Mouse (Mus musculus): ENCODE measurements at regions not wholly inside any gene's neighbourhood (a gene's known extent, or its start where the extent isn't known, plus 50 kb on each side); places are given as distances from the start of the nearest gene placed in this dataset.
A peak's percentile ranks its signal among the peaks of the same experiment; 100 is the strongest.

- no peak for DNase-seq (ENCODE audit: extremely low spot score in 1 of 2, low spot score in 2 of 2)
- intact Hi-C loops (cut with DNase I): no loop called here
Measured at GRCm38 (mm10) chr5:101326122-101326521, 338.7 kb downstream of the Nkx6-1 start.

GRCm38 (mm10) chr5:101323041-101323950 is 341.5 kb downstream of the Nkx6-1 start:
- DNase-seq (ENCODE audit: extremely low spot score in 1 of 2, low spot score in 2 of 2): no peak
- intact Hi-C loops (cut with DNase I): no loop called here

- no peak for DNase-seq (ENCODE audit: extremely low spot score in 1 of 2, low spot score in 2 of 2)
- intact Hi-C loops (cut with DNase I): no loop called here
Measured at GRCm38 (mm10) chr5:101299986-101300385, 364.8 kb downstream of the Nkx6-1 start.

GRCm38 (mm10) chr5:101298411-101298810 is 366.4 kb downstream of the Nkx6-1 start:
- intact Hi-C loops (cut with DNase I): no loop called here

GRCm38 (mm10) chr5:101297511-101298102 is 367.2 kb downstream of the Nkx6-1 start:
- DNase-seq (ENCODE audit: extremely low spot score in 1 of 2, low spot score in 2 of 2): no peak
- intact Hi-C loops (cut with DNase I): no loop called here

More at GRCm38 (mm10) chr5:101298411-101298810, 366.4 kb downstream of the Nkx6-1 start:
- DNase-seq (ENCODE audit: extremely low spot score in 1 of 2, low spot score in 2 of 2): no peak

DNA sequence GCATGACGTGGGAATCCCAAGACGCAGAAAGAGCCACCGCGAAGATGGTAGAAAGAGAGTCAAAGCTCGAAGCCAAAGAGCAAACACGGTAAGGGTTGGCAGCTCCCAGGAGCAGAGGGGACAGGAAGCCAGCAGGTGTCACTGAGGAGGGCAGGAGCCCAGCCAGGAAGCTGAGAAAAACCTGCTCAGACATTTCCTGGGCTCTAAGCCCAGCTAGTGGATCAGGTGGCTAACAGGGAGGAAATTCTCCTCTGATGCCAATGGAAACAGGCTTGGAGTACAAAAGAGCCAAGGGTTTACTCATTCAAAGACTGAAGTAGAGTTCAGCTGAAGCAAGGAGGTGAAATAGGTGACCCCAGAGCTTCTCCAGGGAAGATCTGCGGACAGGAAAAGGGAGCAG is 368.9 kb downstream of the Nkx6-1 start:
- no peak for DNase-seq (ENCODE audit: extremely low spot score in 1 of 2, low spot score in 2 of 2)
- intact Hi-C loops (cut with DNase I): no loop called here

GRCm38 (mm10) chr5:101294031-101294430 is 370.8 kb downstream of the Nkx6-1 start:
- DNase-seq (ENCODE audit: extremely low spot score in 1 of 2, low spot score in 2 of 2): no peak
- intact Hi-C loops (cut with DNase I): no loop called here

DNA sequence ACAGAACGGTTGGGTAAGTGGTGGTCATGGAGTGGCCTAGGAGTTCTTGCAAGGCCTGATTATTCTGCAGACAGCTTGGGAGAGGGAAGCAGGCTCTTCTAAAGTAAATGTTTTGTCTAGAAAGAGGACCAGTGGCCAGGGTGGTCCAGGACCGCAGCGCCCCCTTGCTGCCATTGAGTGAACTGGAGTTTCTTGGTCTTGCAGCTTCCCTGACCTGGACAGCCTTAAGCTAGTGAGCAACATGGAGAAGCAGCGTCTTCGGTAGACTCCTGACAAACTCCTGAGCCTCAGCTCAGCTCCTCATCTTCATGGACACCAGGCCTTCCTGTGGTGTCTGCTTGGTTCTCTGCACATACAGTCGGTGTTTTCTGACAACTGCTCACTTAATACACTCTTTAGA is 376.4 kb downstream of the Nkx6-1 start:
- intact Hi-C loops (cut with DNase I): no loop called here
- DNase-seq (ENCODE audit: extremely low spot score in 1 of 2, low spot score in 2 of 2): peak; percentile 4 to 52

DNA sequence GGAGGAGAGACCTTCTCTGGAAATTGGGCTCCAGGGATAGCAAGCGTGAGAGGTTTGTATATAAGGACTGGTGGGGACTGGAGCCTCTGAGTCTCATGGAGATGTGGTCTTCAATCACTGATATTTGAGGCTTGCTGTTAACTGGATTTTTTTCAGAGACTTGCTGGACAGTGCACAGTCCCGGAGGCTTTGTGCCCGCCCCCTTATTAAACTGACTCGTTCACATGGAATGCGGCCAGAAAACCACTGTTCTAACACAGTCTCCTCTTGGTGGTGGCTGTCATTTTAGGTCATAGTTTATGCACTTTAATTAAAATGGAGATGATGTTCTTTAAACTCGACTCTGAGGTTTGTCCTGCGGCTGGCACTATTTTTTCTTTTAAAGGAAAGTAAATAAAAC is 378.9 kb downstream of the Nkx6-1 start:
- no peak for DNase-seq (ENCODE audit: extremely low spot score in 1 of 2, low spot score in 2 of 2)
- intact Hi-C loops (cut with DNase I): no loop called here

GRCm38 (mm10) chr5:101250474-101250873 is 405.0 kb downstream of the Gpat3 start:
- intact Hi-C loops (cut with DNase I): no loop called here
- DNase-seq (ENCODE audit: extremely low spot score in 1 of 2, low spot score in 2 of 2): no peak

- peak; percentile 39 to 68 for DNase-seq (ENCODE audit: extremely low spot score in 1 of 2, low spot score in 2 of 2)
- intact Hi-C loops (cut with DNase I): no loop called here
Measured at GRCm38 (mm10) chr5:101242651-101243050, 397.1 kb downstream of the Gpat3 start.

DNA sequence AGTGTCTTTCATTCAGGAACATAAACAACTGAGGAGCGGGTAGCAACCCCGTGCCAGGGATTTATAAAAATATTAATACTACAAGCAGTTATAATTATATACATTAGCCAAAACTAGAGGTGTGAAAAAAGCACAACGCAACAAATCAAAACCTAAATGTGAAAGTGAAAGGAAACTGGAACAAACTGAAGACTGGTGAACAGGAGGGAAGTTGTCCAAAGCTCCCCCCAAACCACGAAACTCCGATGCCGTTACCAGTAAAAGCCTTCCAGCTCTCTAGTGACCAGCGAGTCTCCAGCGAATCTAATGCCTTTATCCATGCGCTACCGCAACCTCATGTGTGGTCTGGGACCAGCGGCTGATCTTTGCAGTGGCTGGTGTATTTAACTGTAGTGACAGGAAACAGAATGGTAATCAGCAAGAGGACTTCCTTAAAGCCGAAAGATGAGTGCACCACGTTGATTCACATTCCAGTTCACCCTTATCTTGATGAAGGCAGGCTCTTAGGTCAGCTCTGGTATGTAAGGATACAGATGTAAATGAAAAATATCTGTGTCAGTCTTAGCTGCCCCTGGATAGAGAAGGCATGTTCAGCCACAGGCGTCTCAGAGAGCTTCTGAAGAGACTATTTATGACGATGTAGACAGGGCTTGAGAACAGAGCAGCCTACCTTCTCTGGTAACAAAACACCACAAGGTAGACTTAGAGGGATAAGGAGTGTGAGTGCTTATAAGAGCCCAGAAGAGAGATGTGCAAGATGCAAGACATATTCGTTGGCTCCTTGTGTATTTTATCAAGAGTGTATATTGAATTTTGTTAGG is 394.0 kb downstream of the Gpat3 start:
- intact Hi-C loops (cut with DNase I): no loop called here
- DNase-seq (ENCODE audit: extremely low spot score in 1 of 2, low spot score in 2 of 2): no peak

DNA sequence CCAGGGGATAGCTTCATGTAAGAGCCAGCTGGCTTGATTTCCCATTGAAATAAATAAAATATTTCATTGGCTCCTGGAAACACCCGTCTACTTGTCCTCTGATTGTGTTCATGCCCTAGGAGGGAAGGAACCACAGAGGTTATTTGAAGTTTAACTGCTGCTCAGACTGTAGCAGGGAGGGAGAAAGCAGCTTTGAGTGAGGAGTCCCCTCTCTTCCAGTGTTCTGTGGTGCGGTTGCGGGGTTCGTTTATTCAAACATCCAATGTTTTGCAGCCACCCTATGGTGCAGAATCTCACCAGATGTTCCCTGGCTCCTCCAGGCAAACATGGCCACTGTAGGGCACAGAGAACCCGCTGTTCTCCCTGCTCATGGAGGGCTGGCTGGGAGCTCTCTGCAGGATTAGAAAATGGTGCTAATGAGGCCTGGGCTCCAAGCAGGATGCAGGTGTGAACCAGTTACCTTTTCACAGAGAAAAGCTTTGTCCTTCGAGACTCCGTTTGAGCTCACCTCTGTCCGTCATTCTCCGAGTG is 390.7 kb downstream of the Gpat3 start:
- intact Hi-C loops (cut with DNase I): no loop called here
- no peak for DNase-seq (ENCODE audit: extremely low spot score in 1 of 2, low spot score in 2 of 2)

GRCm38 (mm10) chr5:101222390-101222789 is 376.9 kb downstream of the Gpat3 start:
- DNase-seq (ENCODE audit: extremely low spot score in 1 of 2, low spot score in 2 of 2): no peak
- intact Hi-C loops (cut with DNase I): no loop called here

GRCm38 (mm10) chr5:101218082-101218481 is 372.6 kb downstream of the Gpat3 start:
- intact Hi-C loops (cut with DNase I): no loop called here
- DNase-seq (ENCODE audit: extremely low spot score in 1 of 2, low spot score in 2 of 2): no peak

GRCm38 (mm10) chr5:101216837-101217571 is 371.5 kb downstream of the Gpat3 start:
- intact Hi-C loops (cut with DNase I): no loop called here
- DNase-seq (ENCODE audit: extremely low spot score in 1 of 2, low spot score in 2 of 2): no peak

DNA sequence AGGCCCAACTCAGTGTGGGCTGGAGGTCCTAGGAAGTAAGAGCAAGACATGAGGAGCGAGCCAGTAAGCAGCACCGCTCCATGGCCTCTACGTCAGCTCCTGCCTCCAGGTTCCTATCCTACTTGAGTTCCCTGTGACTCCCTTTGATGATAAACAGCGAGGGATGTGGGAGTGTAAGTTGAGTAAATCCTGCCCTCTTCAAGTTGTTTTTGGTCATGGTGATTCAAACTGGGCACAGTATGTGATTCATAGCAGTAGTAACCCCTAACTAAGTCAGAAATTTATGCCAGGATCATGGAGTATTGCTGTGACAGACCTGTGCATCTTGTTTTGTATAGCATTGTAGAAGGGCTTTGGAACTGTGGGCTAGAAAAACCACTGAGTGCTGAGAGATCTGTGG is 366.5 kb downstream of the Gpat3 start:
- intact Hi-C loops (cut with DNase I): no loop called here
- no peak for DNase-seq (ENCODE audit: extremely low spot score in 1 of 2, low spot score in 2 of 2)

- intact Hi-C loops (cut with DNase I): no loop called here
- DNase-seq (ENCODE audit: extremely low spot score in 1 of 2, low spot score in 2 of 2): no peak
Measured at GRCm38 (mm10) chr5:101208150-101208549, 362.6 kb downstream of the Gpat3 start.

DNA sequence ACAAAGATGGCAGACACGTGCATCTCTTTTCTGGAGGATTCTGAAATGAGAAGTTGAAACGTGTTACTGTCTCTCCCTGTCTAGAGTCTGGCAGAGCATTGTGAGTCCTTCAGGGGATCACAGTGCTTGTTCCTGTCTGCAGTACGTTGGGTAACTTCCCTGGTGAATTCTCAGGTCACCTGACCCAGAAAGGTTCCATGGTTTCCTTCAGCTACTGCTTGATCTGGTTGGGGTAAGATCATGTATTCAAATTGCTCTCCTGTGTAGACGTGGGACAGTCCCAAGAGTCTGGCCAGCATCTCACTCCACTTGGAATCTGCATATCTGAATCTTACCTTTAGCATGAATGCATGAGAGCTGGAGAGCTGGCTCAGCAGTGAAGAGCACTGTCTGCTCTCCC is 350.0 kb downstream of the Gpat3 start:
- intact Hi-C loops (cut with DNase I): no loop called here
- no peak for DNase-seq (ENCODE audit: extremely low spot score in 1 of 2, low spot score in 2 of 2)

Data from left cerebral cortex, postnatal 10 days (tissue).